ENCODE assay signal across 28 mouse cellular contexts in genomic region chr19:3269279-3269678, GRCm38 (mm10). TPM values are rescaled to one million over a fixed set of nuclear protein-coding genes. Genes with fewer than 3 reads are reported as not detected.
DNase-seq lines count a peak whose midpoint lies in the region; ATAC-seq and TF ChIP-seq lines count a peak whose summit lies in the region.
"Had no signal": no experiment of that assay in that cellular context is flagged by ENCODE, and none has a peak within 500 bp of the region (broad histone marks: within the 10 kb centered on the region; RNA-seq: fewer than 3 reads in every experiment).

No protein-coding gene starts in this region.

- H3K27ac ChIP-seq in stomach, postnatal 0 days (replicated peaks): no peak overlapping the region
- H3K27ac ChIP-seq: embryonic facial prominence, embryonic 12.5 days; forebrain, embryonic 15.5 days; heart, embryonic 15.5 days; hindbrain, embryonic 13.5 days; kidney, embryonic 15.5 days; layer of hippocampus, adult 2 months; limb, embryonic 12.5 days; liver, embryonic 14.5 days had no signal

- H3K9ac ChIP-seq in stomach, postnatal 0 days (ENCODE audit: low read length): no peak overlapping the region
- H3K9ac ChIP-seq: embryonic facial prominence, embryonic 12.5 days; forebrain, embryonic 15.5 days; heart, embryonic 15.5 days; hindbrain, embryonic 13.5 days; kidney, embryonic 15.5 days; limb, embryonic 12.5 days; liver, embryonic 14.5 days; lung, embryonic 14.5 days had no signal

- no peak for ATAC-seq in stomach, postnatal 0 days (ENCODE audit: low FRiP score, low TSS enrichment)
- ATAC-seq: forebrain, embryonic 15.5 days had no signal

- TF ChIP-seq EP300 in stomach, postnatal 0 days (optimal IDR thresholded peaks at IDR 0.05): no peak

- H3K4me1 ChIP-seq in stomach, postnatal 0 days (replicated peaks; ENCODE audit: control insufficient read depth, insufficient read depth): no peaks in the 10 kb centered on the region
- H3K4me1 ChIP-seq: embryonic facial prominence, embryonic 12.5 days; forebrain, embryonic 15.5 days; heart, embryonic 15.5 days; hindbrain, embryonic 13.5 days; kidney, embryonic 15.5 days; limb, embryonic 12.5 days had no signal

- no peak overlapping the region for H3K4me3 ChIP-seq in stomach, postnatal 0 days (ENCODE audit: low read depth, low read length)
- H3K4me3 ChIP-seq: embryonic facial prominence, embryonic 12.5 days; forebrain, embryonic 15.5 days; heart, embryonic 15.5 days; hindbrain, embryonic 13.5 days; kidney, embryonic 15.5 days; layer of hippocampus, adult 2 months; limb, embryonic 12.5 days had no signal

- 91% methylated on average over 9 of the region's 9 CpGs for WGBS in stomach, postnatal 0 days

- peak; percentile 1 to 4 for DNase-seq in frontal cortex, postnatal 10 days (ENCODE audit: low spot score in 2 of 2)
- DNase-seq in frontal cortex, postnatal 36 days (ENCODE audit: low spot score in 2 of 2): no peak
- peak; percentile 0 for DNase-seq in layer of hippocampus, adult 9-11 months
- no peak for DNase-seq in layer of hippocampus, postnatal 25 days (ENCODE audit: extremely low spot score in 1 of 2, low spot score in 1 of 2)
- DNase-seq in urinary bladder, adult 2 months (ENCODE audit: low spot score): peak; percentile 16
- DNase-seq in urinary bladder, postnatal 36 days (ENCODE audit: low spot score in 2 of 2): no peak
- DNase-seq in stomach, postnatal 0 days (ENCODE audit: low spot score): peak; percentile 9
- DNase-seq: adrenal gland, adult 8-10 months; cerebellum, postnatal 14 days; gastrocnemius, postnatal 10 days; heart, postnatal 4 days; kidney, adult 18-20 months; kidney, postnatal 36 days; layer of hippocampus, postnatal 36 days; lung, embryonic 14.5 days; lung, postnatal 14 days; midbrain, embryonic 14.5 days; thymus, adult 2 months; thymus, postnatal 36 days had no signal

- no peak overlapping the region for H3K4me2 ChIP-seq in stomach, postnatal 0 days (replicated peaks; ENCODE audit: low read depth)
- H3K4me2 ChIP-seq: embryonic facial prominence, embryonic 12.5 days; forebrain, embryonic 15.5 days; heart, embryonic 15.5 days; hindbrain, embryonic 13.5 days; kidney, embryonic 15.5 days; limb, embryonic 12.5 days; lung, embryonic 14.5 days had no signal

- H3K9me3 ChIP-seq in stomach, postnatal 0 days (ENCODE audit: control insufficient read depth, low read length): no peaks in the 10 kb centered on the region
- H3K9me3 ChIP-seq: embryonic facial prominence, embryonic 12.5 days; forebrain, embryonic 15.5 days; G1E; heart, embryonic 15.5 days; hindbrain, embryonic 13.5 days; kidney, embryonic 15.5 days; limb, embryonic 12.5 days had no signal

- TF ChIP-seq CTCF in stomach, postnatal 0 days (IDR thresholded peaks at IDR 0.05; ENCODE audit: low read depth): no peak

- no peaks in the 10 kb centered on the region for H3K27me3 ChIP-seq in stomach, postnatal 0 days (ENCODE audit: control insufficient read depth, insufficient read depth, low read length)
- H3K27me3 ChIP-seq: embryonic facial prominence, embryonic 12.5 days; forebrain, embryonic 15.5 days; heart, embryonic 15.5 days; hindbrain, embryonic 13.5 days; kidney, embryonic 15.5 days; limb, embryonic 12.5 days had no signal

- H3K36me3 ChIP-seq in stomach, postnatal 0 days (ENCODE audit: control insufficient read depth, insufficient read depth, low read length): peaks cover 31% of the 10 kb centered on the region

RNA-seq across cellular contexts. Expression of gene Mrpl21, which starts 13.4 kb away (rescaled TPM):
- total RNA-seq in layer of hippocampus, postnatal 25 days (2021): 10 to 100 TPM; 52.4 to 56.2 TPM
- polyA plus RNA-seq in urinary bladder, adult 2 months (2012; rRNA removed): 43.3 and 55.7 TPM in 2 replicates
- polyA plus RNA-seq in stomach, postnatal 0 days (2015; fragmentation: Nextera tagmentation; extraction: Ambion mirVana): 81.6 and 87.2 TPM in 2 replicates

RNA-seq across cellular contexts. Expression of gene Ighmbp2, which starts 13.5 kb away (rescaled TPM):
- total RNA-seq in layer of hippocampus, postnatal 25 days (2021): 10 to 100 TPM in 1 of 2 experiments, 1 to 10 TPM in 1; 9.8 to 11.4 TPM
- polyA plus RNA-seq in urinary bladder, adult 2 months (2012; rRNA removed): 5.8 and 7.0 TPM in 2 replicates
- 3.9 and 4.0 TPM in 2 replicates for polyA plus RNA-seq in stomach, postnatal 0 days (2015; fragmentation: Nextera tagmentation; extraction: Ambion mirVana)

RNA-seq across cellular contexts. Expression of gene Cpt1a, which starts 52.9 kb away (rescaled TPM):
- total RNA-seq in layer of hippocampus, postnatal 25 days (2021): 10 to 100 TPM; 25.6 to 27.0 TPM
- polyA plus RNA-seq in urinary bladder, adult 2 months (2012; rRNA removed): 61.6 and 67.1 TPM in 2 replicates
- 59.5 and 62.0 TPM in 2 replicates for polyA plus RNA-seq in stomach, postnatal 0 days (2015; fragmentation: Nextera tagmentation; extraction: Ambion mirVana)

Comparison
In these comparisons a context has a peak if more than half of its experiments do, and no peak if none do; other contexts are left out.
1. DNase-seq: peak in frontal cortex, postnatal 10 days (2 of 2), layer of hippocampus, adult 9-11 months (single experiment), urinary bladder, adult 2 months (single experiment) and stomach, postnatal 0 days (single experiment); none in frontal cortex, postnatal 36 days (0 of 2), layer of hippocampus, postnatal 25 days (0 of 2) and urinary bladder, postnatal 36 days (0 of 2).